Mouse (Mus musculus) thymus, adult 2 months (tissue): ENCODE measurements at regions not wholly inside any gene's neighbourhood (a gene's known extent, or its start where the extent isn't known, plus 50 kb on each side); places are given as distances from the start of the nearest gene placed in this dataset.

Experiments used
- DNase-seq: peaks from one replicate; pipeline ENCODE4 v3.0.0; 2021
- H3K27ac ChIP-seq: fragments of 200-500 bp; 2 replicates; pipeline ENCODE4 v1.5.1; 2012; ENCODE audit warnings: low read length, control low read depth; ENCODE audit not compliant: control insufficient read depth, insufficient read depth
- H3K27me3 ChIP-seq: fragments of 200-500 bp; 2 replicates; pipeline ENCODE4 v1.6.1; 2012; ENCODE audit warnings: mild to moderate bottlenecking, low read length, moderate library complexity, mixed read lengths; ENCODE audit not compliant: control insufficient read depth, insufficient read depth
- H3K36me3 ChIP-seq: fragments of 200-500 bp; 2 replicates; pipeline ENCODE4 v1.6.1; 2012; ENCODE audit warnings: mild to moderate bottlenecking, low read length, moderate library complexity; ENCODE audit not compliant: control insufficient read depth, insufficient read depth
- H3K4me1 ChIP-seq: fragments of 200-500 bp; replicated peaks from 2 replicates; pipeline ENCODE4 v1.6.1; 2012; ENCODE audit warnings: low read length; ENCODE audit not compliant: control insufficient read depth, insufficient read depth
- H3K4me3 ChIP-seq: fragments of 200-500 bp; 2 replicates; pipeline ENCODE4 v1.5.1; 2012; ENCODE audit warnings: mild to moderate bottlenecking, low read length, control low read depth, moderate library complexity; ENCODE audit not compliant: control insufficient read depth, insufficient read depth
- CTCF ChIP-seq: fragments of 200-500 bp; IDR thresholded peaks from 2 replicates; pipeline ENCODE4 v1.5.1; 2012; ENCODE audit warnings: mild to moderate bottlenecking, control low read depth, low read length, moderate library complexity, borderline replicate concordance; ENCODE audit not compliant: control insufficient read depth, poor library complexity, insufficient read depth; ENCODE audit errors: extremely low read depth
- POLR2A ChIP-seq: fragments of 200-500 bp; IDR thresholded peaks from 2 replicates; pipeline ENCODE4 v1.6.1; 2012; ENCODE audit warnings: mild to moderate bottlenecking, low read length, control low read depth, moderate library complexity; ENCODE audit not compliant: control insufficient read depth, poor library complexity, insufficient read depth; ENCODE audit errors: extremely low read depth
- WGBS: fragments of 180-500 bp; shearing (Covaris S2); methylation state at CpG from one replicate; pipeline ENCODE4 v1.1.7; 2018; 5-methylcytosine and 5-hydroxymethylcytosine counted together

DNA sequence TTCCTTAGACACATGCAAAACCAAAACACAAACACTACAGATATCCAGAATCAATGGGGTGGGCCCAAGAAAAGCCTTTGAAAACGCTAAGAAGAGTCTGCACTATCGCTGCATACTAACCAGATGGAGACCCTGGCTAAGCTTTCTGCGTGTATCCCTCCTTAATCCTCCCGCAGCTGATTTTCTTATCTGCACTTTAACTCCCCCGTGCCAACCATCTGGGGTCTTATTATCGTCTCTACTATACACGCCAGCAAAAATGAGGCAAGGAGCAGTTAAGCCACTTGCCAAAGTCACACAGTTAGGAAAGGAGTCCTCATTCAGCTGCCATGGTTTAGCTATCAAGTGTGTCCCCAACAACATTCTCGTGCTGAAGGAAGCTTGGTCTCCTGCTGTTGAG is 258.4 kb downstream of the Gm12728 start:
- WGBS: 90% methylated on average over 8 of the region's 8 CpGs
- Histone ChIP-seq H3K4me1 (no peaks in the 10 kb centered on the region), H3K27me3 (no peaks in the 10 kb centered on the region; the same call in 1 of the 2 replicates), H3K4me3 (no peak overlapping the region), H3K36me3 (no peaks in the 10 kb centered on the region), H3K27ac (no peak overlapping the region)
- TF ChIP-seq CTCF (no peak), POLR2A (no peak)
- no peak for DNase-seq

DNA sequence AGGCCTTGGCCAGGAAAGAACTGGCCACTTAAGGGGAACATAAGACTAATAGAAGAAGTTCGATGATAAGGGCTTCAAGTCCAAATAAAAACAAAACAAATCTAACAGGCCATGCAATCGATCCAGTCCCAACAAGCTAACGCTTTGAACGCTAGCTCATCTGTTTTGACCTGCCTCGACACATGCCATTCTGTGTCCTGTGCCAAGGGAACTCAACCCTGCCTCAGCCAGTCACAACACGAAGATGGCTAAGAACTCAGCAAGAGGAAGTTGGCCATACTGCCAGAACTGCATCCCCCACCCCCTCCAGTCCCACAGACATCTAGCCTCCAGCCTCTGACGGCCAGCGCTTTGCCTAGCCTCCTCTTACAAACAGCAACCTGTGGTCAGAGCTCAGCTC is 259.1 kb downstream of the Gm12728 start:
- DNase-seq: no peak
- no peaks in the 10 kb centered on the region for H3K36me3 ChIP-seq
- TF ChIP-seq POLR2A: no peak
- no peak for TF ChIP-seq CTCF
- H3K4me3 ChIP-seq: no peak overlapping the region
- 56% methylated on average over 8 of the region's 8 CpGs for WGBS
- H3K4me1 ChIP-seq: no peaks in the 10 kb centered on the region
- no peaks in the 10 kb centered on the region; the same call in 1 of the 2 replicates for H3K27me3 ChIP-seq
- no peak overlapping the region for H3K27ac ChIP-seq

DNA sequence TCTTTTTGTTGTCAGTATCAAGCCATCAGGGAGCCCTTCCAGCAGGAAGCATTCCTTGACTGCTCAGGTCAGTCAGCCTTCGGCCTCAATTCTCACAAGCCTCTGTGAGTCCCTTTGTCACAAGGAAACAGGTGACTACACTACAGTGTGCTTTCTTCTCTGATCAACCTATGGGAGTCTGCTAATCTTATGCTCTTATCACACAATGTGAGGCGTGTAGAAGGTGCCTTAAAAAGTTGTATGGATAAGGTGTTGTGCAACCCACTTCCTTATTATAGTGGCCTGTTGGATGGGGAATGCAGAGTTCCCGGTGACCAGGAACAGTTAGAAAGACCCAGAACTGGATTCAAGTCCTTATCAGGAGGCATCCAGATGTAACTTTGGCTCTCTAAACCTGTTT is 260.2 kb downstream of the Gm12728 start:
- Histone ChIP-seq H3K27ac (no peak overlapping the region), H3K4me1 (no peaks in the 10 kb centered on the region), H3K36me3 (no peaks in the 10 kb centered on the region), H3K27me3 (no peaks in the 10 kb centered on the region; the same call in 1 of the 2 replicates), H3K4me3 (no peak overlapping the region)
- 93% methylated on average over 3 of the region's 3 CpGs for WGBS
- TF ChIP-seq POLR2A (no peak), CTCF (no peak)
- DNase-seq: no peak

DNA sequence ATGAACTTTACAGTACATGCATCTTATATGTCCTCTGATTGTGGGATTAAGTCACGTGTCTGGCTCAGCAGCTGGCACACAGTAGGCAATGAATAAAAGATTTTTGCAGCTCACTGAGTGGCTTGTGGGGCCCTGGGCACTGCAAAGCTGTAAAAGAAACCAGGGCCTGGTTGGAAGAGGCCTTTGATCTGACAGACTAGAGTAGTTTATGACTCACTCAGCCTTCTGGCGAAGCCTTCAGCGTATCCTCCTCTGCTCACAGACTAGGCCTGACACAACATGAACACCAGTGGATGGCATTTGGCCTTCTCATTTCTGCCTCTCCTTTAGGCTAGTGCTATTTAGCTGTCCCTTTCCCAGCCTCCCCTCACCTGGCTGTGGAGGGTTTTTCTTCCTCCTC is 260.6 kb downstream of the Gm12728 start:
- H3K36me3 ChIP-seq: no peaks in the 10 kb centered on the region
- TF ChIP-seq CTCF (no peak), POLR2A (no peak)
- DNase-seq: no peak
- H3K4me3 ChIP-seq: no peak overlapping the region
- WGBS: 92% methylated on average over 3 of the region's 3 CpGs
- H3K27ac ChIP-seq: no peak overlapping the region
- no peaks in the 10 kb centered on the region for H3K4me1 ChIP-seq
- no peaks in the 10 kb centered on the region; the same call in 1 of the 2 replicates for H3K27me3 ChIP-seq

DNA sequence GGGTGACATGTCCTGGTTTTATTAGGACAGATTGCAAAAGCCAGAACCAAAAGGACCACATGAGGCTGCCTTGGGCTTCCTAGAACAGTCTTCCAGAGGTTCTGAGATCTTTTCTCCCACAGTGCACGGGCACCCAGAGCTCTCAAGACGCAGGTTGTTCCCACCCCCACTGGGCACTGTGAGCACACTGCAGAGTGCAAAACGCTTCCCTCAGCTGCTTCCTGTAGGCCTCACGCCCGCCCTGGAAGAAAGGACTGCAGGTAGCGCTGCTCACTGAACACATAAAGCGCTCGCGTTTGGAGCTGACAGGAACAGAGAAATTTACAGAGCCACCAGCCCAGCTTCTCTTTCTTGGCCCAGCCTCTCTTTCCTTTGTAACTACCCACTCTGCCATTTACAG is 262.5 kb upstream of the Usp24 start:
- WGBS: 10% methylated on average over 9 of the region's 9 CpGs
- Histone ChIP-seq H3K4me1 (no peaks in the 10 kb centered on the region), H3K27me3 (no peaks in the 10 kb centered on the region; the same call in 1 of the 2 replicates), H3K36me3 (no peaks in the 10 kb centered on the region), H3K4me3 (no peak overlapping the region), H3K27ac (no peak overlapping the region)
- TF ChIP-seq CTCF: no peak
- no peak for TF ChIP-seq POLR2A
- DNase-seq: no peak

DNA sequence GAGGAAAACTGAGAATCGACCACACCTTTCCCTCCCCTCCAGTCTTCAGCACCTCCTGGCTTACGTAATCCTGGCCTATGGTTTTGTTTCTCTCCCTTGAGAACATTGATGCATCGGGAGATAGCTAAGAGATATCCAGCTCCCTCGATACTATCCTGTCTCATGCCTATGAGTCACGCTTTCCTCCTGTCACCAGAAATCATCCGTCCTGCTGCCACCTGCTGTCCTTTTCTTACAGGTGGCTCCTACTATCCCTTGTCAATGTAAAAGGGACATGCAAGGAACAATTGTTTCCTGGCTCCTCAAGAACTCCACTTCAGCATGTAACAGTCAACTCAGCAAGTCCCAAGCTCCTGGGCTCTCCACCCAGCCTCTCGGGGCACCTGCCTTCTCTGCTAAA is 261.7 kb upstream of the Usp24 start:
- no peak for TF ChIP-seq POLR2A
- TF ChIP-seq CTCF: no peak
- H3K36me3 ChIP-seq: no peaks in the 10 kb centered on the region
- no peak for DNase-seq
- H3K4me3 ChIP-seq: no peak overlapping the region
- no peaks in the 10 kb centered on the region; the same call in 1 of the 2 replicates for H3K27me3 ChIP-seq
- no peak overlapping the region for H3K27ac ChIP-seq
- no peaks in the 10 kb centered on the region for H3K4me1 ChIP-seq
- 87% methylated on average over 7 of the region's 7 CpGs for WGBS

DNA sequence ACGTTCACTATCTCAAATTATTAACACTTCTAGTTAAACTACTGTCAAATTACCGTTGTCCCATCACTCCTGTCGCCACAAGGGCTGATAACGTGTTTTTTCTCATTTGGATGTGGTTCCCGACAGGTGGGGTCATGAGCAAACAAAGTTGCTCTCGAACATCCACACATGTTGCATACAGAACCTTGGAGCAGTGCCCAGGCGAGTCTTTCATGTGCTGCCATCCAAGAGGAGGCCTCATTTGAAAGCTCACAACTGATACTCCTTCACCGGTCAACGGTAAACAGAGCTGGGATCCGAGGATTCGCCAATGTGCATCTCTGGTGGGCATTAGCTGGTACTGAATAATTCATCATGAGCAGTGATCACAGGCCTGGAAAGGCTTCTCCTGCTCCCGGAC is 253.4 kb upstream of the Usp24 start:
- H3K27ac ChIP-seq: no peak overlapping the region
- TF ChIP-seq POLR2A: no peak
- no peak for TF ChIP-seq CTCF

More for the DNA sequence above, 253.4 kb upstream of the Usp24 start:
- whole genome bisulfite sequencing: 93% methylated on average over 12 of the region's 12 CpGs
- Histone ChIP-seq H3K4me1 (no peaks in the 10 kb centered on the region), H3K4me3 (no peak overlapping the region), H3K36me3 (no peaks in the 10 kb centered on the region), H3K27me3 (no peaks in the 10 kb centered on the region)
- no peak for DNase-seq
